Mouse (Mus musculus): Measurements from ENCODE around the gene Phlda2.

The Phlda2 gene

GRCm38 (mm10) chr7:143461920-143462319 is 41.0 kb downstream of the Phlda2 start:
- no peak for DNase-seq (ENCODE audit: low read depth)

GRCm38 (mm10) chr7:143461294-143461870 is 41.6 kb downstream of the Phlda2 start:
- no peak for DNase-seq (ENCODE audit: low read depth)

DNA sequence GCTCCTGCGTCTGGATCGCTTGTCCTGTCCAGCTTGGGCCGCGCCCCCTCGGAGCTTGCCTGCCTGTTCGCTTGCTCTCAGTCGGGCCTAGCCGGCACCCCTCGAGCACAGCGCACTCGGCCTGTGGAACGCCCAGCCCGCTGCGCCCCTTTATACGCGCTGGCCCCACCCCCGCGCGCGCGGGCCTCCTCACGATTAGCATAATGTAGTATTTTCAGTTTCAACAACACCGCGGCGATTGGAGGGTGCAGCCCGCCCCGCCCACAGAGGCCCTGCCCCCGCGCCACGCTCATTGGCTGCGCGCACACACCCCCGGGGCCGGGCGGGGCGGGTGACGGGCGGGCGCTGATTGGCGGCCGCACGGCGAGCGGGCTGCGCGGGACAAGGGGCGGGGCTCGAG is 42.1 kb downstream of the Phlda2 start, which contains the start of gene Cdkn1c:
Cdkn1c (minus strand) TSS at position 177 of the 400 bp plus-strand sequence.
- DNase-seq (ENCODE audit: low read depth): no peak

DNA sequence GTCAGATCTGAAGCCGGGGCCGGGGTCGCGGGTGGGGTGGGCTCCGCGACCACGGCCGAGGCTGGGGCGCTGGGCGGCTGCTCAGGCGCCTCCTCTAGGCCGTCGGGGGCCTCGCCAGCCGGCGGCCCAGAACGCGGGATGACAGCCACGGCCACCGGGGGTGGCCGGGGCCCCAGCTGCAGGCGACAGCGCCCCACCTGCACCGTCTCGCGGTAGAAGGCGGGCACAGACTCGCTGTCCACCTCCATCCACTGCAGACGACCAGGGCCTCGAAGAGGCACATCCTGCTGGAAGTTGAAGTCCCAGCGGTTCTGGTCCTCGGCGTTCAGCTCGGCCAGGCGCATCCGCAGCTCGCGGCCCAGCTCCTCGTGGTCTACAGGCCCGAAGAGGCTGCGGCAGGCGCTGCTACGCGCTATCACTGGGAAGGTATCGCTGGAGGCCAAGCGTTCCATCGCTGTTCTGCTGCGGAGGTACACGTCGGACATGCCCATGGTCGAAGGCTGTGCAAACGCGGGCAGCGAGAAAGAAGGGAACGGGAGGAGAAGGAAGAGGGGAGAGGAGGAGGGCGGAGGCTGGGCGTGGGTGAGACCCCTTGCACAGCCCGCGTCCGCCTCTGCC is 42.6 kb downstream of the Phlda2 start:
- DNase-seq (ENCODE audit: low read depth): no peak

DNA sequence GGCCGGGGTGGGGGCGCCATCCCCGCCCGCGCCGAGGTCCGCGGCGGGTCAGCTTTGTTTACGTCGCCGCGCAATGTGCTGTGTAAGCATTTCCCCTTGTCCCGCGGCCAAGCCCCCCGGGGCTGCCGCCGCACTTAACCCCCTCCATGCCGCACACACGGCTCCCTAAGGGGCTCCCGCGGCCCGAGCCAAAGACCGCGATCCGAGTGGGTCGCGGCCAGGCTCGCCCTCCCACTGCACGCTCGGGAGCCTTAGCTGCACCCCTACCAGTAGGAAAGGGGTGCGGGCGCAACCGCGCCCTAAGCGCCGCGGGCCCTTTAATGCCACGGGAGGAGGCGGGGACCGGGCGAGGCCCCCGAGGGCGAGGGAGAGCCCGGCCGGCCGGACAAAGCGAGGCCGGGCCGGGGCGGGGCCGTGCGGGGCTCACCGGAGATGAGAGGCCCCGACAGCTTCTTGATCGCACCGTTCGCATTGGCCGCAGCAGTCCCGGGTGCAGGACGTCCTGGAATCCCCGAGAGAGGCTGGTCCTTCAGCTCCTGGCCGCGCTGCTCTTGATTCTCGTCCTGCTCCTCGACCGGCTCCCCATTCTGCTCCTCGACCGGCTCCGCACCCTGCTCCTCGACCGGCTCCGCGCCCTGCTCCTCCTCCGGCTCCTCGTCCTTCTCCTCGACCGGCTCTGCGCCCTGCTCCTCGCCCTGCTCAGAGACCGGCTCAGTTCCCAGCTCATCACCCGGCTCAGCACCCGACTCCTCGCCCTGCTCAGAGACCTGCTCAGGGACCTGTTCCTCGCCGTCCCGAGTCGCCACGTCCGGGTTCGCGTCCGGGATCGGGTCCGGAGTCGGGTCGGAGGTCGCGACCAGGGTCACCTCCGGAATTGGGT is 43.4 kb downstream of the Phlda2 start:
- no peak for DNase-seq (ENCODE audit: low read depth)

GRCm38 (mm10) chr7:143458963-143459331 is 44.0 kb downstream of the Phlda2 start:
- DNase-seq (ENCODE audit: low read depth): no peak

Measured in NIH3T3 (cell line).